Mouse (Mus musculus): Measurements from ENCODE around the gene Plekhh3. TPM values are rescaled to one million over a fixed set of nuclear protein-coding genes. Genes with fewer than 3 reads are reported as not detected.

Plekhh3 gene
- polyA plus RNA-seq, 1 experiment from 2014 or later = 4.5 TPM

GRCm38 (mm10) chr11:101174851-101175628, 3.9 kb upstream of the Plekhh3 start, which contains the start of gene Ccr10:
Gene Ccr10, minus strand, starts transcription at chr11:101175443.
- H3K9ac ChIP-seq = peak within 1 kb of the TSS; percentile 51
- peak within 1 kb of the TSS; percentile 63 for H3K4me2 ChIP-seq
- no peak within 1 kb of the TSS for H3K27ac ChIP-seq
- WGBS = 26% methylated on average over 14 of the region's 14 CpGs
- H3K4me3 ChIP-seq = peak within 1 kb of the TSS; percentile 34
- ATAC-seq = no peak
- peaks cover 75% of the 10 kb centered on the region for H3K27me3 ChIP-seq
- H3K9me3 ChIP-seq (replicated peaks) = no peaks in the 10 kb centered on the region
- peaks cover 68% of the 10 kb centered on the region for H3K4me1 ChIP-seq
- H3K36me3 ChIP-seq (ENCODE audit: poor library complexity, severe bottlenecking) = no peaks in the 10 kb centered on the region

GRCm38 (mm10) chr11:101174389-101174745, 3.2 kb upstream of the Plekhh3 start:
- H3K27ac ChIP-seq = no peak overlapping the region
- no peaks in the 10 kb centered on the region for H3K9me3 ChIP-seq (replicated peaks)
- peak overlapping the region; percentile 51 for H3K9ac ChIP-seq
- ATAC-seq = no peak
- peak overlapping the region; percentile 30 for H3K4me3 ChIP-seq
- H3K36me3 ChIP-seq (ENCODE audit: poor library complexity, severe bottlenecking) = no peaks in the 10 kb centered on the region
- H3K27me3 ChIP-seq = peaks cover 77% of the 10 kb centered on the region
- peak overlapping the region; percentile 63 for H3K4me2 ChIP-seq
- WGBS = 35% methylated on average over 9 of the region's 9 CpGs
- H3K4me1 ChIP-seq = peaks cover 75% of the 10 kb centered on the region

- peak; percentile 67 for ATAC-seq
- WGBS = 1% methylated on average over 61 of the region's 61 CpGs
- no peaks in the 10 kb centered on the region for H3K9me3 ChIP-seq (replicated peaks)
- peak overlapping the region; percentile 63 for H3K4me2 ChIP-seq
- 0 out of 2 replicates have a peak overlapping the region, but pooled peaks have one; percentile 27 for H3K27ac ChIP-seq
- peak overlapping the region; percentile 51 for H3K9ac ChIP-seq
- H3K4me3 ChIP-seq = peak overlapping the region; percentile 30
- peaks cover 80% of the 10 kb centered on the region for H3K4me1 ChIP-seq
- no peaks in the 10 kb centered on the region for H3K36me3 ChIP-seq (ENCODE audit: poor library complexity, severe bottlenecking)
- peaks cover 77% of the 10 kb centered on the region for H3K27me3 ChIP-seq
These were observed 2.7 kb upstream of the Plekhh3 start for GRCm38 (mm10) chr11:101173631-101174388.

GRCm38 (mm10) chr11:101173112-101173511, 2.0 kb upstream of the Plekhh3 start:
- Histone ChIP-seq H3K4me3 (peak overlapping the region; percentile 30; the same call in 1 of the 2 replicates), H3K9ac (no peak overlapping the region), H3K9me3 (replicated peaks) (no peaks in the 10 kb centered on the region), H3K27me3 (peaks cover 77% of the 10 kb centered on the region), H3K36me3 (ENCODE audit: poor library complexity, severe bottlenecking) (no peaks in the 10 kb centered on the region), H3K4me2 (peak overlapping the region; percentile 63), H3K27ac (no peak overlapping the region), H3K4me1 (peaks cover 82% of the 10 kb centered on the region)
- 6% methylated on average over 11 of the region's 11 CpGs for WGBS
- ATAC-seq = no peak

GRCm38 (mm10) chr11:101172434-101172815, 1.3 kb upstream of the Plekhh3 start:
- H3K4me1 ChIP-seq = peaks cover 79% of the 10 kb centered on the region
- H3K4me2 ChIP-seq = peak overlapping the region; percentile 83
- no peak for ATAC-seq
- 19% methylated on average over 5 of the region's 5 CpGs for WGBS
- H3K27me3 ChIP-seq = peaks cover 77% of the 10 kb centered on the region
- H3K4me3 ChIP-seq = peak overlapping the region; percentile 52
- peak overlapping the region; percentile 60 for H3K27ac ChIP-seq
- H3K9me3 ChIP-seq (replicated peaks) = no peaks in the 10 kb centered on the region
- peaks cover 5% of the 10 kb centered on the region for H3K36me3 ChIP-seq (ENCODE audit: poor library complexity, severe bottlenecking)
- H3K9ac ChIP-seq = peak overlapping the region; percentile 63

GRCm38 (mm10) chr11:101171721-101172433, 726 bp upstream of the Plekhh3 start:
- peaks cover 77% of the 10 kb centered on the region for H3K27me3 ChIP-seq
- H3K4me2 ChIP-seq = peak overlapping the region; percentile 83
- peak overlapping the region; percentile 52 for H3K4me3 ChIP-seq
- peaks cover 74% of the 10 kb centered on the region for H3K4me1 ChIP-seq
- H3K27ac ChIP-seq = peak overlapping the region; percentile 60
- peak; percentile 66 for ATAC-seq
- peaks cover 11% of the 10 kb centered on the region for H3K36me3 ChIP-seq (ENCODE audit: poor library complexity, severe bottlenecking)
- peak overlapping the region; percentile 63 for H3K9ac ChIP-seq
- WGBS = under 1% methylated on average over 31 of the region's 31 CpGs
- H3K9me3 ChIP-seq (replicated peaks) = no peaks in the 10 kb centered on the region

GRCm38 (mm10) chr11:101170354-101170810, 769 bp downstream of the Plekhh3 start, which contains the start of gene Cntnap1:
Gene Cntnap1, plus strand, starts transcription at chr11:101170523.
- peak within 1 kb of the TSS; percentile 69 for H3K4me3 ChIP-seq
- peak within 1 kb of the TSS; percentile 77 for H3K9ac ChIP-seq
- H3K4me1 ChIP-seq = peaks cover 60% of the 10 kb centered on the region
- H3K36me3 ChIP-seq (ENCODE audit: poor library complexity, severe bottlenecking) = peaks cover 17% of the 10 kb centered on the region
- peak within 1 kb of the TSS; percentile 25; the same call in 1 of the 2 replicates for H3K27ac ChIP-seq
- peaks cover 78% of the 10 kb centered on the region for H3K27me3 ChIP-seq
- no peak for ATAC-seq
- 0% methylated on average over 35 of the region's 35 CpGs for WGBS
- H3K4me2 ChIP-seq = peak within 1 kb of the TSS; percentile 83
- H3K9me3 ChIP-seq (replicated peaks) = no peaks in the 10 kb centered on the region

GRCm38 (mm10) chr11:101169301-101170107, 1.6 kb downstream of the Plekhh3 start:
- Histone ChIP-seq H3K4me2 (peak overlapping the region; percentile 83), H3K9me3 (replicated peaks) (no peaks in the 10 kb centered on the region), H3K36me3 (ENCODE audit: poor library complexity, severe bottlenecking) (peaks cover 17% of the 10 kb centered on the region), H3K4me1 (peaks cover 52% of the 10 kb centered on the region), H3K27me3 (peaks cover 78% of the 10 kb centered on the region), H3K4me3 (peak overlapping the region; percentile 69), H3K27ac (no peak overlapping the region), H3K9ac (peak overlapping the region; percentile 77)
- ATAC-seq = no peak
- WGBS = 15% methylated on average over 16 of the region's 17 CpGs

GRCm38 (mm10) chr11:101168301-101168980, 2.7 kb downstream of the Plekhh3 start:
- WGBS = 60% methylated on average over 18 of the region's 18 CpGs
- H3K4me2 ChIP-seq = no peak overlapping the region
- H3K27ac ChIP-seq = no peak overlapping the region
- no peak overlapping the region for H3K9ac ChIP-seq
- no peaks in the 10 kb centered on the region for H3K9me3 ChIP-seq (replicated peaks)
- peaks cover 50% of the 10 kb centered on the region for H3K4me1 ChIP-seq
- peaks cover 80% of the 10 kb centered on the region for H3K27me3 ChIP-seq
- peaks cover 20% of the 10 kb centered on the region for H3K36me3 ChIP-seq (ENCODE audit: poor library complexity, severe bottlenecking)
- H3K4me3 ChIP-seq = no peak overlapping the region
- ATAC-seq = no peak

- Histone ChIP-seq H3K27me3 (peaks cover 80% of the 10 kb centered on the region), H3K9me3 (replicated peaks) (no peaks in the 10 kb centered on the region), H3K4me2 (no peak overlapping the region), H3K4me3 (no peak overlapping the region), H3K4me1 (peaks cover 45% of the 10 kb centered on the region), H3K9ac (no peak overlapping the region), H3K36me3 (ENCODE audit: poor library complexity, severe bottlenecking) (peaks cover 25% of the 10 kb centered on the region), H3K27ac (no peak overlapping the region)
- 38% methylated on average over 8 of the region's 8 CpGs for WGBS
- no peak for ATAC-seq
These were observed 3.2 kb downstream of the Plekhh3 start for GRCm38 (mm10) chr11:101167963-101168300.

Data from forebrain, embryonic 13.5 days (tissue).